Mouse (Mus musculus): ENCODE results near the gene Fam129b. TPM values are rescaled to one million over a fixed set of nuclear protein-coding genes. Genes with fewer than 3 reads are reported as not detected.

Fam129b gene
- total and polyA plus RNA-seq, 2 experiments, result 6.5 to 10.5 TPM

- Histone ChIP-seq H3K27ac (replicated peaks; ENCODE audit: insufficient read depth, low read depth, low read length) (no peak overlapping the region), H3K9ac (ENCODE audit: low read depth, low read length) (no peak overlapping the region), H3K27me3 (ENCODE audit: control insufficient read depth, insufficient read depth, low read length) (no peaks in the 10 kb centered on the region), H3K4me3 (ENCODE audit: insufficient read depth, low read depth, low read length) (no peak overlapping the region), H3K4me1 (ENCODE audit: control insufficient read depth, insufficient read depth, low read length) (no peaks in the 10 kb centered on the region), H3K79me2 (ENCODE audit: control insufficient read depth, insufficient read depth, low read length) (no peaks in the 10 kb centered on the region), H3K36me3 (ENCODE audit: control insufficient read depth, insufficient read depth, low read length) (no peaks in the 10 kb centered on the region)
- DNase-seq (ENCODE audit: extremely low read depth, low read depth, low spot score), result no peak
- WGBS, result 68% methylated on average over 5 of the region's 5 CpGs
- TF ChIP-seq CTCF (IDR thresholded peaks at IDR 0.05; ENCODE audit: low read depth, low read length) (no peak), POLR2A (IDR thresholded peaks at IDR 0.05; ENCODE audit: extremely low read depth, insufficient read depth, low read length) (no peak)
Observed at GRCm38 (mm10) chr2:32855790-32856465, 20.0 kb upstream of the Fam129b start.

GRCm38 (mm10) chr2:32857584-32857983 is 18.3 kb upstream of the Fam129b start:
- TF ChIP-seq POLR2A (IDR thresholded peaks at IDR 0.05; ENCODE audit: extremely low read depth, insufficient read depth, low read length), result no peak
- peak; percentile 97 for TF ChIP-seq CTCF (IDR thresholded peaks at IDR 0.05; ENCODE audit: low read depth, low read length)
- DNase-seq (ENCODE audit: extremely low read depth, low read depth, low spot score), result peak; percentile 59
- Histone ChIP-seq H3K36me3 (ENCODE audit: control insufficient read depth, insufficient read depth, low read length) (no peaks in the 10 kb centered on the region), H3K27ac (replicated peaks; ENCODE audit: insufficient read depth, low read depth, low read length) (no peak overlapping the region), H3K4me3 (ENCODE audit: insufficient read depth, low read depth, low read length) (no peak overlapping the region), H3K9ac (ENCODE audit: low read depth, low read length) (no peak overlapping the region), H3K79me2 (ENCODE audit: control insufficient read depth, insufficient read depth, low read length) (no peaks in the 10 kb centered on the region), H3K4me1 (ENCODE audit: control insufficient read depth, insufficient read depth, low read length) (no peaks in the 10 kb centered on the region), H3K27me3 (ENCODE audit: control insufficient read depth, insufficient read depth, low read length) (no peaks in the 10 kb centered on the region)
- WGBS, result under 1% methylated on average over 7 of the region's 7 CpGs

- no peak overlapping the region for H3K9ac ChIP-seq (ENCODE audit: low read depth, low read length)
- 54% methylated on average over 10 of the region's 10 CpGs for WGBS
- no peak for DNase-seq (ENCODE audit: extremely low read depth, low read depth, low spot score)
Observed at GRCm38 (mm10) chr2:32859010-32859621, 16.8 kb upstream of the Fam129b start.

GRCm38 (mm10) chr2:32859622-32860012 is 16.3 kb upstream of the Fam129b start:
- TF ChIP-seq CTCF (IDR thresholded peaks at IDR 0.05; ENCODE audit: low read depth, low read length) (no peak), POLR2A (IDR thresholded peaks at IDR 0.05; ENCODE audit: extremely low read depth, insufficient read depth, low read length) (no peak)
- Histone ChIP-seq H3K79me2 (ENCODE audit: control insufficient read depth, insufficient read depth, low read length) (no peaks in the 10 kb centered on the region), H3K27ac (replicated peaks; ENCODE audit: insufficient read depth, low read depth, low read length) (no peak overlapping the region), H3K4me3 (ENCODE audit: insufficient read depth, low read depth, low read length) (no peak overlapping the region), H3K36me3 (ENCODE audit: control insufficient read depth, insufficient read depth, low read length) (no peaks in the 10 kb centered on the region), H3K9ac (ENCODE audit: low read depth, low read length) (no peak overlapping the region), H3K27me3 (ENCODE audit: control insufficient read depth, insufficient read depth, low read length) (no peaks in the 10 kb centered on the region), H3K4me1 (ENCODE audit: control insufficient read depth, insufficient read depth, low read length) (no peaks in the 10 kb centered on the region)
- 85% methylated on average over 5 of the region's 5 CpGs for WGBS
- no peak for DNase-seq (ENCODE audit: extremely low read depth, low read depth, low spot score)

More at GRCm38 (mm10) chr2:32859010-32859621, 16.8 kb upstream of the Fam129b start:
- Histone ChIP-seq H3K4me3 (ENCODE audit: insufficient read depth, low read depth, low read length) (no peak overlapping the region), H3K4me1 (ENCODE audit: control insufficient read depth, insufficient read depth, low read length) (no peaks in the 10 kb centered on the region), H3K27ac (replicated peaks; ENCODE audit: insufficient read depth, low read depth, low read length) (no peak overlapping the region), H3K36me3 (ENCODE audit: control insufficient read depth, insufficient read depth, low read length) (no peaks in the 10 kb centered on the region), H3K79me2 (ENCODE audit: control insufficient read depth, insufficient read depth, low read length) (no peaks in the 10 kb centered on the region), H3K27me3 (ENCODE audit: control insufficient read depth, insufficient read depth, low read length) (no peaks in the 10 kb centered on the region)
- TF ChIP-seq POLR2A (IDR thresholded peaks at IDR 0.05; ENCODE audit: extremely low read depth, insufficient read depth, low read length) (no peak), CTCF (IDR thresholded peaks at IDR 0.05; ENCODE audit: low read depth, low read length) (peak; percentile 92)

GRCm38 (mm10) chr2:32860799-32861198 is 15.1 kb upstream of the Fam129b start:
- Histone ChIP-seq H3K27me3 (ENCODE audit: control insufficient read depth, insufficient read depth, low read length) (no peaks in the 10 kb centered on the region), H3K36me3 (ENCODE audit: control insufficient read depth, insufficient read depth, low read length) (no peaks in the 10 kb centered on the region), H3K4me3 (ENCODE audit: insufficient read depth, low read depth, low read length) (no peak overlapping the region), H3K79me2 (ENCODE audit: control insufficient read depth, insufficient read depth, low read length) (no peaks in the 10 kb centered on the region), H3K27ac (replicated peaks; ENCODE audit: insufficient read depth, low read depth, low read length) (no peak overlapping the region), H3K9ac (ENCODE audit: low read depth, low read length) (no peak overlapping the region), H3K4me1 (ENCODE audit: control insufficient read depth, insufficient read depth, low read length) (no peaks in the 10 kb centered on the region)
- no peak for DNase-seq (ENCODE audit: extremely low read depth, low read depth, low spot score)
- 89% methylated on average over 8 of the region's 8 CpGs for WGBS
- no peak for TF ChIP-seq CTCF (IDR thresholded peaks at IDR 0.05; ENCODE audit: low read depth, low read length)
- no peak for TF ChIP-seq POLR2A (IDR thresholded peaks at IDR 0.05; ENCODE audit: extremely low read depth, insufficient read depth, low read length)

- Histone ChIP-seq H3K4me3 (ENCODE audit: insufficient read depth, low read depth, low read length) (no peak overlapping the region), H3K79me2 (ENCODE audit: control insufficient read depth, insufficient read depth, low read length) (no peaks in the 10 kb centered on the region), H3K27me3 (ENCODE audit: control insufficient read depth, insufficient read depth, low read length) (no peaks in the 10 kb centered on the region), H3K4me1 (ENCODE audit: control insufficient read depth, insufficient read depth, low read length) (no peaks in the 10 kb centered on the region), H3K27ac (replicated peaks; ENCODE audit: insufficient read depth, low read depth, low read length) (no peak overlapping the region), H3K9ac (ENCODE audit: low read depth, low read length) (no peak overlapping the region), H3K36me3 (ENCODE audit: control insufficient read depth, insufficient read depth, low read length) (no peaks in the 10 kb centered on the region)
- no peak for DNase-seq (ENCODE audit: extremely low read depth, low read depth, low spot score)
- 86% methylated on average over 3 of the region's 3 CpGs for whole genome bisulfite sequencing
- TF ChIP-seq POLR2A (IDR thresholded peaks at IDR 0.05; ENCODE audit: extremely low read depth, insufficient read depth, low read length) (no peak), CTCF (IDR thresholded peaks at IDR 0.05; ENCODE audit: low read depth, low read length) (no peak)
Observed at GRCm38 (mm10) chr2:32863317-32863716, 12.6 kb upstream of the Fam129b start.
